Mouse (Mus musculus) left cerebral cortex, adult 11 months (tissue): Measurements from ENCODE around the gene Lhx1.

Experiments used
- DNase-seq: peaks from one replicate; pipeline ENCODE4 v3.0.0; 2022; ENCODE audit warnings: low spot score

The Lhx1 gene

DNA sequence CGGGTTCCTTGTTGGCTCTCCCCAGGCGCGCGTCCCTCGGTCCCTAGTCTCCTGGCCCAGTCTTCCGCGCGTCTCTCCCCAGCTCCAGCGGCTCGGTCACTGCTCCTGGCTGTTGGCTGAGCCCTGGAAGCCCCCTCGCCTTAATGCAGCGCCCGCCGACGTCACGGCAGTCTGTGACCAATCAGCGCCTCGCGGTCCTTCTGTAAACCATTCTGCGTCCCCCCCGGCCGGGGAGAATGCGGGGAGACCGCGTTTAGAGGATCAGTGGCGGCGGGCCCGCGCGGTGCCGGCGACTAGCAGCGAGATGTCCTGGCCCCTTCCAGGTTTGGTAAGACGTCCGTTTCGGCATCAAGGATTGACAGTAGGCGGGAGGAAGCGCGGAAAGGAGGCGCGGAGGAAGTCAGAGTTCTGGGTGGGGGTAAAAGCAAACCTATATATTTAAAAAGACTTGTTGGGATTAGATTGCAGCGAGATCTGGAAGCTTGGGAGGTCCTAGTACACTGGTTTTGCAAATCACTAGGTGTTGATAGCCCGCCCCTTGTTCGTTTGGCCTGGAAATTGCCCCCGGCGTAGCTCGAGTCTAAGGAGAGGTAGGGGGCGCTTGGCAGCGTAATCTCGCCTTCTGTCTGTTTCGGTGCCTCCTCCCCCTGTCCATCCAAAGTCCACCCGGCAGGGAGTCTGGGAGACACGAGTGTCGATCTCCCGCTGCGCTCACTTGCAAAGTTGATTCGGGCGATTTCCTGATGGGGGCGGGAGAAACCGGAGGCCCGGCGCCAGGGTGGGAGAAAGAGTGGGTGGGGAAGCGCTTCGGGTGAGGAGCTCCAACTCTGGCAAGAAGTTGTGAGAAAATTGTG, at the start of gene Lhx1:
Gene Lhx1 (minus strand): TSS at position 115 of the 854 bp plus-strand sequence.
- DNase-seq = no peak

DNA sequence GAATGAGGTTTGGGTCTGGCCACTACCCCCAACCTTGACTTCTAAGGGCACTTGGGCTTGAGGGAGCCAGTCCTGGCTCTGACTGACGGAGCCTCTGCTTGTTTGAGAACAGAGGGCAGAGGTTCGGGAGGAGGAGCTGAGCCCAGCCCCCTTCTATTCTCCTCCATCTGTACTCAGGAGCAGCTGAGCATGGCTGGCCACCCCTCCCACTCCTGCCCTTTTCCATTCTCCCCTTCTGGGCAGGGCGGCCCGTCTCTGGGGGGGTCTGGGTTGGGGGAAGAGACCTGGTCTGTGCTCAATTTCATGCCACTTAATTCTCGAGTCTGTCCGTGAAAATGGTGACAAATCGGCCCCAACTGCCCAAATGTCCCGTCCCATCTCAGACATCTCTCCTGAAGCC, 49.5 kb upstream of the Lhx1 start:
- DNase-seq = no peak

DNA sequence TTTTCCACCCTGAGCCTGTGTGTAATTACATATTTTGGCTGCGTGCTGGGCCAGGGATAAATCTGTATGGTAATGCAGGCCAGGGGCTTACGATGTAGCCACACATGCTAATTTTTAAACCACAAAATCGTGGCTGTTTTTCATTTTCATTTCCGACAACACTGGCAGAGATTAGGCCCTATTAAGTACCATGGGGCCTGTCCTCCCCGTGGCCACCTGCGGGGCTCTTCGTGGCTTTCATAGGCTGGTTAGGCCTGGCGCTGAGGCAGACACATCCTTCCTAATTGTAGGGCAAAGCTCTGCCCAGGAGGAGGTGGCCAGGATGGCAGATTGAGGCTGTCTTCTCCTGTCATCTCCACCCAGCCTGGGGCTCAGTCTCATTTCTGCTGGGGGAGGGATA, 48.3 kb upstream of the Lhx1 start:
- DNase-seq = no peak

- no peak for DNase-seq
Measured at GRCm38 (mm10) chr11:84570812-84571211, 45.5 kb upstream of the Lhx1 start.

DNA sequence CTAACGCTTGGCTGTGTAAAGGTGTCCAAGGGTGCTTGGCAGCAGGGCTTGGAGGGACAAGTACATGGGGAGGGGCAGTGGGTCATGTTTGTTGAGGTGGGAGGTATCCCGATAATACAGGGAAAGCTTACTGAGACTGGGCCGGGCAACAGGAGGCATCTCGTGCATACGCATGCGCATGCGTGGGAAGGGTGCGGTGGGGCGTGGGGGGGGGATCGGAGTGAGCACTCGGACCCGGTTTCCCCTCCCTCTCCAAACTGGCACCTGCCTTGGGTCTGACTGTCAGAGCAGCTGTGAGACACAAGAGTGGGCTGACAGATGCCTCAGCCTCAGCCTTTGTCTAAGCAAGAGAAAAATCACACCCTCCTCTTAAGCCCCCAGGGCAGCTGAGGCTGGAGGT, 45.1 kb upstream of the Lhx1 start:
- no peak for DNase-seq

GRCm38 (mm10) chr11:84569052-84569751, 43.9 kb upstream of the Lhx1 start:
- DNase-seq = no peak

DNA sequence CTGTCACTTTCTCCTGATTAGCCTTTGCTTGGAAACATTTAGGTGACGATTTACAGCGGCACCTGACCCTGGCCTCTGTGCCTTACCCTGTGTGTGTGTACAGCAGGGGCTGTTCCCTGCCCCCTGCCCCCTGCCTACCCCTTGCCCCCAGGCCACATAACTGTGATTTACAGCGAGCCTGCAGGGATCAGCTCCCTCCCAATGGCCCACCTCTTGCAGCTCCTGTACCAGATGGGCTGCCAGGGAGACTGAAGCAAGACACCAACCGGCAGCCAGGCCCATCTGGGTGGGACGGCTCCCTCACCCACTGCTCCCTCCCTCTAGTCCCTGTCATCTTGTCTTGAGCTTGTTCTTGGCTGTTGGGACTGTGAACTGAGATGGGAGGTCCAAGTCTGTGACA, 43.1 kb upstream of the Lhx1 start:
- DNase-seq = no peak

DNA sequence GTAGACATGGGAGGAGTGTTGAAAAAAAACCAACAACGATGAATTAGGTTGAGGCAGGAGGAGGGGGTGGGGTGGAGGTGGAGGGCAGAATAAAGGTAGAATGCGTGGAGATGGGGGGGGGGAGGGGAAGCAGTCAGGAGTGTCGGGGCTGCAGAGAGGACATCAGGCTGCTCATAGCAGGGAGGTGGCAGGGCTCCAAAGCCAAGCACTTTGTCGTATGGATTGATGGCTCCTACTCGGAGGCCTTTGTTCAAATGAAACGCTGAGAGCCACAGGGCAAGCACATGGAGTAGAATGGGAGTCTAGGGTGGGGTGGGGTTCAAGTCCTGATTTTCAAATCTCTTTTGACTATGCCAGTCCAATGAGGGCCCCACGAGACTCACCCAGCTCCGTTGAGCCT, 41.4 kb upstream of the Lhx1 start:
- no peak for DNase-seq

GRCm38 (mm10) chr11:84565224-84565623, 39.9 kb upstream of the Lhx1 start:
- no peak for DNase-seq

DNA sequence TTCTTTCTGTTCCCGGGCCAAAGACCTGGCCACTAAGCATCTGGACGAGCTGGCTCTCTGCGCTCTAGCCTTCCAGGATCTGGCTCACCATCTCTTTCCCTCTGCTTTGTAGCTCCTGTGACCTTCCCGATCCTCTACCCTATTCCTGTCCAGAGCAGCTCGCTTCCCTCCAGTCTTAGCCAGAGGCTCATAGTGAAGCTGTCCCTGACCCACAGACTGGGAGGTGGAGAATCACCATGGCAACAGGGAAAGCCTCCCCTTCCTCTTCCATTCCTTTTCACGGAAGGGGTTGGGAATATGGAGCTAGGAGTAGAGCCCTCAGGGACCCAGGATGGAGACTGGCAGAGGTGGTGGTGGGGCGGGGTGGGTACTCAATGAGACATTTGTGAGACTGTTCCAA, 38.0 kb upstream of the Lhx1 start:
- no peak for DNase-seq

- DNase-seq = no peak
Measured at GRCm38 (mm10) chr11:84562758-84563347, 37.5 kb upstream of the Lhx1 start.

DNA sequence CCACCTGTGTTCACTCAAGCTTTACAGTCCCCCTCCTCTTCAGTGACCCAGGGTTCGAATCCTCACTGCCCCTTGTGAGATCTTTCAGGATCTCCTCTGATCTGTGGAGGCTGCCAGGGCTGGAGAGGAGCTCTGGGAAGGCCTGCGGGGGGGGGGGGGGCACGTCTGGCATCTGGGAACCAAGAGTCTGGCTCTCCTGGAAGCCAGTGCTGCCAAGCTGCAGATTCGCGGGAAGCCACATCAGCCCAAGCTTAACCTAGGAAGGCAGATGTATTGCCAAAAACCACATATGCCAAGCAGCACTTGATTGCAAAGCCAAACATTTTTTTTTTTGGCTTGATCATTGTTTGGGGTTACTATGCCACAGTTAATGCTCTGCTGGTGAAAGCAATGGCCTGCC, 36.2 kb upstream of the Lhx1 start:
- no peak for DNase-seq

- no peak for DNase-seq
Measured at GRCm38 (mm10) chr11:84553821-84554450, 28.6 kb upstream of the Lhx1 start.

GRCm38 (mm10) chr11:84551296-84551695, 26.0 kb upstream of the Lhx1 start:
- DNase-seq = no peak

DNA sequence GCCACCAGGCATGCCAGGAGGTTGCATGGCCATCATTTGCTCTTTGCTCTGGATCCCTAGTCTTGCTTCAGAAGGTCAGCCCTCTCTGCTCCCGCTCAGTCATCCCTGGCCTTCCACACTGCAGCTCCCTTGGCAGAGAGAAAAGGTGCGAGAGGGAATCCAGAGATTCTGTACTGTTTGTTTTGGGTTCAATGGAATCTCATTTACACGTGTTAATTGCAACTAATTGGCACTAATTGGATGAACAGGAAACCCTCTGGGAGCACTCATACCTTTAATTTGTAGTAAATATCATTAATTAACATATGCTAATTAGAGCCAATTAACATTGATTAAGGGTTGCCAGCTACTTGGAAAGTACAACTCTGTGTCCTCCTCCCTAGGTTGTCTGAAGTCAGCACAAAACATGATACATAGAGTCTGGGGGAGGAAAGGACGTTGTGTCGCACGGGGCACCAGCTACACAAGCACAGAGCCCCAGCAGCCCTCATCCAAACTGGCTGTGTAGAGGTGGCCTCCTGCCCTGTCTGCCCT, 24.0 kb upstream of the Lhx1 start:
- no peak for DNase-seq

- no peak for DNase-seq
Measured at GRCm38 (mm10) chr11:84548293-84548692, 23.0 kb upstream of the Lhx1 start.

GRCm38 (mm10) chr11:84539981-84540380, 14.6 kb upstream of the Lhx1 start:
- DNase-seq = no peak

DNA sequence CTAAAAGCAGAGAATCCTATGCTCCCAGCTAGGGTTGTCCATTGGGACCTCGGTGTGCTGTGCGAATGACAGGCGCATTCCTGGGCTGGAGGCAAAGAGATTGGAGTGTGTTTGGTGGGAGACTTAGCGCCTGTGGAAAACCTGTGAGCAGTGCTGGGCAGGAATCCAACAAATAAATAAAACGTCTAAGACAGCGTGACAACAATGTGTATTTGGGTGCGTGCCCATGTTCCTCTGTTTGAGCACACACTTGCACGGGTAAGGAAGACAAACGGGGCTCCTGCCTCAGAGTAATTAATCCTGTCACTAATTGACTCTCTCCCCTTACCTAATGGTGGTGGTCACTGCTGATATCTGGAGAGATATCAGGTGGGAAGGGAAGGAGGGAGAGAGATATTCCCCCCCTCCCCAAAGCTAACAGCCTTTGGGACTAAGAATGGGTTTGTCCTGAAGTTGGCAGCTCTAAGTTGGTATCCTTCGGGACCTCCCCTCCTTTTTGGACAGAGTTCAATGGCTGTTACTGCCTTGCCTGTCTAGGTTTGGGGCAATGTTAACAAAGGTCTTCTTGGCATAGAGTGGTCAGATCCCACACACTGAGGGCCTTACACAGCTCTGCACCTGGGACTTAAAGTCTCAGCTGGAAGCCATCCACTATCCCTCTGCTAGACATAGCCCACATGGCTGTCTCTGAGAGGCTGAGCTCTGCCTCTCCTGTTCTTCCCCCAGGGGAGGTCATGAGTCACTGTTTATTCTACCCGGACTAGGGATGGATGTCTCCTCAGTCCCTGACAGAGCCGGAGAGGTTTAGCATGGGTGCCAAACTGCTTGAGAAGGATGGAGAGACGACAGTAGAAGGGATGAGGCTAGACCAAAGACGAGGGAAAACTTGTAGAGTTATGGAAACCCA, 4.7 kb upstream of the Lhx1 start:
- no peak for DNase-seq

DNA sequence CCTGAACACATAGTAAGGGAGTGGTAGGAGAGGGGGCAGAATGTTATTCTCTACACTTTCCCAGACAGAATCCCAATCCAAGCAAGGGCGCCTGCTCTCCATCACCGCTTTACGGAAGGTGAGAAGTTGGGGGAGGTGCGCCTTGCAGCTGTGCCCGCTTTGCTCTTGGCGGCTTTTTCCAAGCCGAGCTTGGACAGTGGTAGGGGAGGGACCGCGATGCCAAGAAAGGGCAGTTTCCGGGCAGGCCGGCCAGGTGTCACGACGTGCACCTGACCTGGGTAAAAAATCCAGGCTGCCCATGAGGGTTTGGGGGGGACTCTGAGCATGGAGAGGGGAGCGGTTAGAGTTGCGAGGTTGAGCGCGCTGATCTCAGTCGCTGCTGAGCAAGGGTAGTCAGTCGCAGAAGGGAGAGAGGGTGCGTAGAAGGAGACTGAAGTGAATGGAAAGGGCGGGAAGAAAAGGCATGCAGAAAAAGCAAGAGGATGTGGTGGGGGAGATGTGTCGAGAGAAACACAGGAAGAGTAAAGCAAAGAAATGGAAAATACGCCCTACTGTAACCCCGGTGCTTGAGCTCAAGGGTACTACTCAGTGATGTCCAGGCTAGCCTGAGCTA, 3.9 kb upstream of the Lhx1 start:
- no peak for DNase-seq

- no peak for DNase-seq
Measured at GRCm38 (mm10) chr11:84526976-84527860, 1.9 kb upstream of the Lhx1 start.
